Mouse (Mus musculus): ENCODE results near the gene Hmcn1.

Gene Hmcn1

DNA sequence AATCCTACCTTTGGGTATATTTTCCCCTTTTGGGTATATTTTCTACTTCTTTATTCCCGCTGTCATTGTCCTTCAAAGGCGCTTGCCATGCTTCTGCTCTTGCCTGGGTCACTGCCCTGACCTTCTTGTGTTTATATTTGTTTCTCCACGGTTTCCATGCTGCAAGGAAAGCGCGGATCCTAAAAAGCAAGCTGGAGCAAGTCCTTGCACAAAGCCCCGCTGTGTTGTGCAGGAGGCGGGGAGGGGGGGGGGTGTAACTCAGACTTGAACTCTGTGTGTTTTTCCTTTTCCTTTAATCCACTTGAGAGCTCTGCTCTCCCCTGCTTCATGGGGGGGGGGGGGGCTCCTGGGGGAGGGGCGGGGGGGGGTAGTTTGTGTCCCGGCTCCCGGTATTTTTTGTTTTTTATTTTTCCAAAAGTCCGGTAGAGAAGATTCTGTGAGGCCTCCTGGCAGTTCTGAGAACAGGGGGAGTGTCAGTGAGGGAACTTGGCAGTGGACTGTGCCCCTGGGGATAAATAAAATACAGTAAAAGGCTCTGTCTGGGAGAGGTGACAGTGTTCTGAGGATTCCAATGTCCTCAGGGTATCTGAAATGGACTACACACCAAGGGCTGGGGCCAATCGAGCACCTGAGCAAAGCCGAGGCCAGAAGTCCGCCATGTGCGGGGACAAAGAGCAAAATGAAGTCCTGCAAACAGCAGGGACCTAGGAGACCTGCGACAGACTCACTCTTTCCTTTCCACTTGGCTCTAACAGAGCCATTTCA is 457.3 kb downstream of the Hmcn1 start:
- no peak for ATAC-seq (ENCODE audit: low TSS enrichment)

- ATAC-seq (ENCODE audit: low TSS enrichment): no peak
These were observed 458.6 kb downstream of the Hmcn1 start for GRCm38 (mm10) chr1:150534587-150534986.

DNA sequence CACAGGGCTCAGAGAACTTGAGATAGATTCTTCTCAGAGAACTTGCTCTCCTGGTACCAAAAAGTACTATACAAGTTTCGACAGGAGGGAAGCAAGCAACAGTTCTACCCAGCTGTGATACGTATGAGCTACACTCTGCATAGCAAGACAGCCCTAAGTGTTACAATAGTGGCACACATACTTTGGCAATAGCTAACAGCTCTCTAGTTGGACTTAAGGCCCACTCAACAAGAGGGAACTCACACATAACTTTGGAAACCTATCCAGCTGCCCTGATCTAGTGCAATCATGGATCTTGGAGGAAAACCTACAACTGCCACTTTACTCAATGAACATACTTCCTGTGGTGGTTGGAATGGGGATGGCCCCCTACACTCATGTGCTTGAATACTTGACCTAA is 480.2 kb downstream of the Hmcn1 start:
- ATAC-seq (ENCODE audit: low TSS enrichment): no peak

Data from frontal cortex, adult (tissue).